Mouse (Mus musculus) cortical plate, adult 2 months (tissue): ENCODE data around the gene Wnk1. TPM values are rescaled to one million over a fixed set of nuclear protein-coding genes. Genes with fewer than 3 reads are reported as not detected.
A peak's percentile ranks its signal among the peaks of the same experiment; 100 is the strongest.

Source experiments
- H3K27ac ChIP-seq: fragments of 200-500 bp; 2 replicates; pipeline ENCODE4 v1.5.1; 2012; ENCODE audit warnings: low read length, control low read depth, inconsistent platforms; ENCODE audit not compliant: insufficient read depth
- H3K4me1 ChIP-seq: fragments of 200-500 bp; 2 replicates; pipeline ENCODE4 v1.6.1; 2011; ENCODE audit warnings: low read length; ENCODE audit not compliant: control insufficient read depth, insufficient read depth
- H3K4me3 ChIP-seq: fragments of 200-500 bp; 2 replicates; pipeline ENCODE4 v1.5.1; 2011; ENCODE audit warnings: mild to moderate bottlenecking, low read length, control low read depth; ENCODE audit not compliant: insufficient read depth
- CTCF ChIP-seq: fragments of 200-500 bp; IDR thresholded peaks from 2 replicates; pipeline ENCODE4 v1.5.1; 2011; ENCODE audit warnings: mild to moderate bottlenecking, control low read depth, low read length; ENCODE audit not compliant: insufficient read depth; ENCODE audit errors: extremely low read depth
- POLR2A ChIP-seq: fragments of 200-500 bp; IDR thresholded peaks from 2 replicates; pipeline ENCODE4 v1.6.1; 2011; ENCODE audit warnings: mild to moderate bottlenecking, low read length, control low read depth; ENCODE audit not compliant: insufficient read depth; ENCODE audit errors: extremely low read depth
- polyA plus RNA-seq: library from polyadenylated mRNA; depleted of rRNA; stranded (reverse); fragments of >200 nt; gene quantifications from 2 replicates; pipeline ENCODE4 v1.2.3, GENCODE M21; 2012; rRNA removed

Wnk1 gene
- polyA plus RNA-seq, 1 experiment, result 206 TPM

DNA sequence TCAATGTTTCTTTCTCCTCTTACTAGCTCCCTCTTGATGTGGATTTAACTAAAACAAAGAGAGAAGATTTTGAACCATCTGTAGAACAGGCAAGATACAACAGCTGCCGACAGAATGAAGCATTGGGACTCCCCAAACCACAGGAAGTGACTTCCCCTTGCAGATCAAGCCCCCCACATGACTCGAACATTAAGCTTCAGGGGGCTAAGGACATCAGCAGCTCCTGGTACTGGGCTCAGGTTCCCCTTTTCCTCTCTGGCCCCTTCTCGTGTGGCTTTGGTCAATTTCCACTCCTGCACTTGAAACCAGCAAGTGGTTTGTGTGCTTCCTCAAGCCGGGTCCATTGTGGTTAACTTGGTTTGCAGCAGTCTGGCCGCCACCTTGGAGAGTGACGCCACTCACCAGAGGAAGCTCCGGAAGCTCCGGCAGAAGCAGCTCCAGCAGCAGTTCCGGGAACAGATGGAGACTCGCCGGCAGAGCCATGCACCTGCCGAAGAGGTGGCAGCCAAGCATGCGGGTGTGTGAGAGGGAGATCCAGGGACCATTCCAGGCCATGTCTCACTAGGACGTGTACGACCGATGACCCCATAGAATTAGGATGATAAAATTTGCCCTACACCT is 119.8 kb downstream of the Wnk1 start:
- Histone ChIP-seq H3K4me3 (no peak overlapping the region), H3K4me1 (peaks cover 2% of the 10 kb centered on the region), H3K27ac (no peak overlapping the region)
- no peak for TF ChIP-seq CTCF
- TF ChIP-seq POLR2A, result no peak

DNA sequence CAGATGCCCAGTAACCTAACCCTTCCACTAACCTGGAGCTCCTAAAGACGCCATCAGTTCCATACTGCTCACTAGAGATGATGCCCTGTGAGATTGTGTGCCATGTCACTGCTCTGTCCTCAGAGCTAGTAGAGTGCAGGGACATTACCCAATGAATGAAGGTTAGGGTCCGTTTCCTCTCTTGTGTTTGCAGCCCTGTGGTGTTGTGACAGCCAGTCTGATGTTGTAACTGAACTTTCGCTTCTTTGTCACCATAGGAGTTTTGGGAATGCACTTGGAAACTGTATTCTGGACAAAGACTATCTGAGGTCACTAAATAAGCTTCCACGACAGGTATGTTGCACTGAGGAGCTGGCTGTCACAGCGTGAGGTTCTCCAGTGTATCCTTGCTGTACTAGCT is 122.8 kb downstream of the Wnk1 start:
- H3K27ac ChIP-seq, result no peak overlapping the region
- TF ChIP-seq CTCF, result no peak
- peaks cover 2% of the 10 kb centered on the region for H3K4me1 ChIP-seq
- no peak overlapping the region for H3K4me3 ChIP-seq

DNA sequence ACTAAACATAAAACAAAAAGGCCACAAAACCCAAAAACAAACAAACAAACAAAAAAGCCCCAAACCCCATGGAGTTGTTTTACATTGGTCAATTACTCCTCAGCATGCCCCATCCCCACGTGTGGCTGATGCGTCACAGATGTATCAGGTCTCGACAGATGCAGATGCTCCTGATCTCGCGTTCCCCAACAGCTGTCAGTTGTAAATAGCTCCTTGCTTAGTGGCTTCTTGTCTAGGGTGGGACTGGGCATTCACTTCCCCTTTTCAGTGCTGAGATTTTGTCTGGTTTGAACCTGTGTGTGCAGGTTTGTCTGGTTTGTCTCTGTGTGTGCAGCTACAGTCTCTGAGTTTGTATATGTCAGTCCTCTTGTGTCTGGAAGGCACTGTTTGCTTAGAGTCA is 126.4 kb downstream of the Wnk1 start:
- H3K27ac ChIP-seq, result no peak overlapping the region
- peaks cover 2% of the 10 kb centered on the region for H3K4me1 ChIP-seq
- H3K4me3 ChIP-seq, result no peak overlapping the region
- TF ChIP-seq POLR2A (no peak), CTCF (no peak)

DNA sequence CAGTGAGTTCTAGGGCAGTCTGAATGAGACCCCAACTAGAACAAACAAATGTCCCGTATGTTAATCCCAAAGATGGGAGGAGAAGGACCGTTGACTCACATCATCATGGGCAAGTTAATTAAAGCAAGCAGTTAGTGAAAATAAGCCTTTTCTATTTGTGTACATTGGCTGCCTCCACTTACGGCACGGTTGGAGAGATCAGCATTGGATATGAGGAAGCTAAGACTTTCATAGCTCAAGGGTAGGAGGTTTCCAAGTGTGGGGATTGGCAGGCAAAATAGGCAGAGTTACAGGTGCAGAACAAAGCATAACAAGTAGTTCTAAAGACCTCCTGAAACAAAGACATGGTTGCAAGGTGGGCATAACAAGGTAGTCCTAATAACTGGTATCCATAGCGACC is 133.0 kb downstream of the Wnk1 start:
- Histone ChIP-seq H3K4me3 (no peak overlapping the region), H3K4me1 (peaks cover 1% of the 10 kb centered on the region; the same call in 1 of the 2 replicates), H3K27ac (no peak overlapping the region)
- TF ChIP-seq CTCF (no peak), POLR2A (no peak)

- H3K27ac ChIP-seq, result peak overlapping the region; percentile 39; the same call in 1 of the 2 replicates
- H3K4me3 ChIP-seq, result peak overlapping the region; percentile 90
- no peak for TF ChIP-seq CTCF
- no peak for TF ChIP-seq POLR2A
- H3K4me1 ChIP-seq, result peaks cover 1% of the 10 kb centered on the region; the same call in 1 of the 2 replicates
Measured at GRCm38 (mm10) chr6:119903081-119903789, 135.2 kb downstream of the Wnk1 start.

- TF ChIP-seq CTCF, result no peak
- peak; percentile 68 for TF ChIP-seq POLR2A
- H3K4me1 ChIP-seq, result peaks cover 1% of the 10 kb centered on the region; the same call in 1 of the 2 replicates
- H3K4me3 ChIP-seq, result peak within 1 kb of the TSS; percentile 90
- H3K27ac ChIP-seq, result peak within 1 kb of the TSS; percentile 77
Measured at GRCm38 (mm10) chr6:119902204-119903080, 136.0 kb downstream of the Wnk1 start, which contains the start of gene Rad52. Gene Rad52 (plus strand): TSS chr6:119902698.

DNA sequence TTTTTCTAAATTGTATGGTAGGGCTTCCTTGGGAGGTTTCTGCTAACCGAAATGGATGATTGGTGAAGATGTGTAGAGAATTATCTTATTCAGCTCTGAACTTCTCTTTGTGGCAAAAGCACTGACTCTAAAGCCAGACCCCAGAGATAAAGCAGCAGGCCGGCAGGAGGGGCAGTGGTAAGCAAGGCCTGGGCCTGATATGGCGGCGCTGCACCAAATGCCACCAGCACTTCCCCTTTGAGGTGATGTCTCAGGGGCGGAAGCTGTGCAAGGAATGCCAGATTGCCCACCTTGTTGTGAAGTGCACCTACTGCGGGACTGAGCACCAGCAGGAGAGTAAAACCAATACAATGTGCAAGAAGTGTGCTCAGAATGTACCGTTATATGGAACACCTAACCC is 145.8 kb downstream of the Wnk1 start:
- Histone ChIP-seq H3K27ac (no peak overlapping the region), H3K4me3 (no peak overlapping the region), H3K4me1 (no peaks in the 10 kb centered on the region)
- TF ChIP-seq POLR2A, result no peak
- no peak for TF ChIP-seq CTCF

- Histone ChIP-seq H3K4me3 (no peak overlapping the region), H3K27ac (no peak overlapping the region), H3K4me1 (no peaks in the 10 kb centered on the region)
- no peak for TF ChIP-seq POLR2A
Measured at GRCm38 (mm10) chr6:119883151-119883550, 155.3 kb downstream of the Wnk1 start.

Other genes starting within 250 kb of the Wnk1 start
- 21.3 and 22.1 TPM in 2 replicates for gene Erc1, start 190.5 kb downstream of the Wnk1 start, polyA plus RNA-seq
- gene Rad52, start 136.0 kb downstream of the Wnk1 start, polyA plus RNA-seq, result 60.6 and 65.7 TPM in 2 replicates
- 6.9 and 7.0 TPM in 2 replicates for gene Ninj2, start 54.7 kb upstream of the Wnk1 start, polyA plus RNA-seq